Mouse (Mus musculus): ENCODE results near the gene Slc26a1. TPM values are rescaled to one million over a fixed set of nuclear protein-coding genes. Genes with fewer than 3 reads are reported as not detected.

Gene Slc26a1
- total RNA-seq, 2 experiments from 2014 or later, result not detected

DNA sequence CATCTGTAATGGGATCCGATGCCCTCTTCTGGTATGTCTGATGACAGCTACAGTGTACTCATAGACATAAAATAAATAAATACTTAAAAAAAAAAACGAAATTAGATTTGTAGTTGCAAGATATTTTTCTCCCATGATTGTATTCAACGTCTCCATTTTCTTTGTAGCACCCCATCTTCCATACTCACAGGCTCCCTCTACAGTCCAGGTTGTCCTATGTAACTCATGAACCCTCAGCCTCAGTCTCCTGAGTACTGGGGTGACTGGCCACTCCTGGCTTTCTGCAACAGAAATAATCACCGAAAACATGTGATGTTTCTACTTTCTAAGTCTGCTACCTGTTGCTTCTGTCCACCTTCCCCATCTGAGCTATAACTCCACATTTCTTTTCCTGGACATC, 15.8 kb upstream of the Slc26a1 start:
- no peak for DNase-seq

GRCm38 (mm10) chr5:108689091-108689490, 13.7 kb upstream of the Slc26a1 start:
- DNase-seq, result no peak

DNA sequence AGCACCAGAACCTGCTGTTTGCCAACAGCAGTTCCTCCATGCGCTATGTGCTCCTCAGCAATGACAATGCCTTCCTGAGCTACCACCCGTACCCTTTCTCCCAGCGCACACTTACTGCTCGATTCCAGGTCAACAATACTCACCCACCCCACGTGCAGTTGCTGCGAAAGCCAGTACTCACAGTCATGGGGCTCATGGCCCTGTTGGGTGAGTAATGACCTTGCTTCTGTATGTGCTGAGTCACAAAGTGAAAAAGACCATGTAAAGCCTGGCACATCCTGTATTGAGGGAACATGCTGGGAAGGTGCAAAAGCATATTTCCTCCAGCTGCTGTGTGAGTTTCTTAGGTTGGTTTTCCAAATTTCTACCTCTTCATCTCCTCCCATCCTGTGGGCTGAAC, 5.5 kb upstream of the Slc26a1 start:
- DNase-seq, result no peak

GRCm38 (mm10) chr5:108679909-108680308, 4.5 kb upstream of the Slc26a1 start:
- DNase-seq, result no peak

DNA sequence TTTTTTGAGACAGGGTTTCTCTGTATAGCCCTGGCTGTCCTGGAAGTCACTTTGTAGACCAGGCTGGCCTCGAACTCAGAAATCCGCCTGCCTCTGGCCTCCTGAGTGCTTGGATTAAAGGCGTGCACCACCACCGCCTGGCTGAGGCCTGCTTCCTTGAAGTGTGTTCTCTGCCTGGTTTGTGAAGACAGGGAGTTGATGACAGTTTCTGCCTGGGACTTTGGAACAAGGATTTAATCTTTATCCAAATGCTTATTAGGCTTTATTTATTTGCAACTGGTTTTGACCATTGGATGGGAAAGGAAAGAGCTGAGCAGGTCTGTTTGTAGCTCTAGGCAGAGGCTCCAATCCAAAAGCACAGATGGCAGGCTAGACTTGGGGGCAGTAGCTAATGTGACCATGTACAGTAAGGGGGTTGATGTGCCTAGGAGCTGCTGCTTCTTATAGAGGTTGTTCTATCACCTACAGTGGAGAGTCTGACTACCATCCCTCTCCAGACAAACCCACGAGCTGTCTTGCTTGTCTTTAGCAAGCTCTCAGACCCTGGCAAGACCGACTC, 3.0 kb upstream of the Slc26a1 start:
- no peak for DNase-seq

- DNase-seq, result peak; percentile 42 to 43
Observed at GRCm38 (mm10) chr5:108677605-108678295, 2.4 kb upstream of the Slc26a1 start.

- DNase-seq, result no peak
Observed at GRCm38 (mm10) chr5:108676772-108677498, 1.6 kb upstream of the Slc26a1 start.

DNA sequence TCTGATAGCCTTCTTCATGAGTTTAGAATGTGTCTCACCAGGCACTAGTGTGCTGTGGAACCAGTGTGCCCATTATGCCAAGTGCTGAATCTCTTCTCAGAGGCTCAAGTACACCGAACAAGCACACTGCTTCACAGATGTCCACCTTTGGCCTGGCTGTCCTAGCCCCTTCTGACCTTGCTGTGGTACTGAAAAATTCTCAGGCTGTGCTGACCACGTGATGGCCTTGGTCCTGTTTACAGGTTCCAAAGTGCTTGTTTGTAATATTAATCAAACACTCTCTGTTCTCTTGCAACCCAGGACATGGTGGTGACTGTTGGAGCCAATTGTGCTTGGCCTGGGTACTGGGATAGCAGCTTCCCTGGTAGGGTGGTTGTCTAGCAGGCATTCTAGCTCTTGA, 745 bp downstream of the Slc26a1 start:
- no peak for DNase-seq

DNA sequence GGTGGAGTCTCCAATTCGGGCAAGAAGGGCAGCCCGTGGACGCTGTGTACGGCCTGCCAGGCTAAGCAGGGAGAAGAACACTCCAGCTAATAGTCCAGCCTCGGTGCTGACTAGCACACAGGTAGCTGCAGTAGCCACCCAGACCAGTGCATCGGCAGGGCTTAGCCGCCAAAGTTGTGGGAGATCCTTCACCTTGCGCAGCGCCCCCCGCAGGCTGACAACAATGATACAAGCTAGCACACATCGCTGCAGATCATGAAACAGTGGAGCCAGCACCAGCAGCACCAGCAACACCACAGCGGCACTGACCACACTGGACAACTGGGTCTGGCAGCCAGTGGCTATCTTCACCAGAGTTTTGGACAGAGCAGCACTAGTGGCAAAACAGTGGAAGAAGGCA, 3.6 kb downstream of the Slc26a1 start:
- no peak for DNase-seq

GRCm38 (mm10) chr5:108670785-108671184, 4.6 kb downstream of the Slc26a1 start:
- peak; percentile 37 to 57 for DNase-seq

GRCm38 (mm10) chr5:108669986-108670385, 5.4 kb downstream of the Slc26a1 start:
- no peak for DNase-seq

- DNase-seq, result peak; percentile 95 to 96
Observed at GRCm38 (mm10) chr5:108668977-108669936, 6.1 kb downstream of the Slc26a1 start, which contains the start of gene Dgkq. Gene Dgkq (minus strand): TSS chr5:108669672.

DNA sequence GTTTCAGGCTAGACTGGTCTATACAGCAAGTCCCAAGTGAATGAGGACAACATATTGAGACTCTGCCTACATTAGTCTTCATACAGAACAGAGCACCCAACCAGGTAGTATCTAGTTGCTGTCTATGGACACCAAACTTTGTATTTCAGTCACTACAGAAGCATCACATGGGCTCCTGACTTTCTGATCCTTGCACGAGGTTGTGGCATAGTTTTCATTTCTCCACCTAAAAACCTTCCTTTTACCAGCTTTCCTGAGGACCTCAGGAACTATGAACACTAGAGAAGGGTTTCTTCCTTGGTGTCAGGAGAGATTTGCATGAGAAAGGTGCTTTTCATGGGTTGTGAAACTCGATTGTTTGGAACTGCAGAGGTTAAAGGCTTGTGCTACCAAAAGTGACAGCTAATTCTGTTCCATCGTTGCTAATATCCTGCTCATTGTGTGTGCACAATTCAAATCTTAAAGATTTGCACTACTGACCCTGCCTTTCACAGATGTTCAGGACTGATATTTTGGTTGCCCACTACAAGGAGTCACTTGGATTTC, 6.9 kb downstream of the Slc26a1 start:
- no peak for DNase-seq

GRCm38 (mm10) chr5:108667370-108667769, 8.0 kb downstream of the Slc26a1 start:
- DNase-seq, result no peak

DNA sequence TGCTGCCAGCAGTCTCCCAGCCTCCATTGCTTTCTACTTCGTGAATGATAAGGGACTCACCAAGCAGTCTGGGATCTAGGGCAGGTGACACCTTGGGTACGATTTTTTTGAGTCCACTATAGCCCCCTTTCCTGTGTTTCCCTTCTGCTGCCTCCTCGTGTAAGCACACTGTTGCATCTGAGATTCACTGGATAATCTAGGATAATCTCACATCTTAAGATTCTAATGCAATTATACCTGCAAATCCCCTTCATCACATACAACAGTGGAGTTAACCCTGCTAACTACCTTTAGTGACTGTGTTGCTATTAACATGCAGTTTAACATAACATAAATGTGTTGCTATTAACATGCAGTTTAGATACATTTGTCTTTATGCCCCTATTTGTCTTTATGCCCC, 10.3 kb downstream of the Slc26a1 start:
- no peak for DNase-seq

- no peak for DNase-seq
Observed at GRCm38 (mm10) chr5:108662772-108663171, 12.6 kb downstream of the Slc26a1 start.

DNA sequence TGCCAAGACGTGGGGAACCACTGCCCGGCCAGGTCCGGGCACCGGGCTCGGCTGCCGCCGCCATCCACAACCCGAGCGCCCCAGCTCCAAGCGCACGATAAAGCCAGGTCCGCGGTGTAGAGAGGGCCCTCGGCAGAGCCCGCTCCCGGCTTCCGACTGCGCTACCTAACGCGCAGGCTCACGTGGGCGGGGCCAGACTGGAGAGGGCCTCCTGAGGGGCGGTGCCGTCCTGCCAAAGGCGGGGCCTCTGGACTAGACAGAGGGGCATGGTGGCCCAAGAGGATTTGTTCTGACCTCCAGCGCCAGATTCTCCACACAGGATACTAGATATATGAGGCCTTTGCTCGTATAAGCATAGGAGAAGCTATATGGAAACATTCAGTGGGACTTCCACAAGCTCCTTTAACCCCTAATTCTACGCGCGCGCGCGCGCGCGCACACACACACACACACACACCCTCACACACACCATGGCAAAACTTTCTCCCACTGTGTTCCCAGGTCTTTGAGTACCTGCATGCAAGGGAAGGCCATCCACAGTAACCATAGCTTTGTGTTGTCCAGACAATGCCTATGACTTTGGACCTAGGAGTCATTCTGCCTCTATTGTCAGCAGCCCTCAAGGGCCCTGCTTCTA, 14.6 kb downstream of the Slc26a1 start:
- DNase-seq, result peak; percentile 96 to 97

- DNase-seq, result no peak
Observed at GRCm38 (mm10) chr5:108659698-108660631, 15.4 kb downstream of the Slc26a1 start, which contains the start of gene Idua. Gene Idua (plus strand): TSS chr5:108660331.

DNA sequence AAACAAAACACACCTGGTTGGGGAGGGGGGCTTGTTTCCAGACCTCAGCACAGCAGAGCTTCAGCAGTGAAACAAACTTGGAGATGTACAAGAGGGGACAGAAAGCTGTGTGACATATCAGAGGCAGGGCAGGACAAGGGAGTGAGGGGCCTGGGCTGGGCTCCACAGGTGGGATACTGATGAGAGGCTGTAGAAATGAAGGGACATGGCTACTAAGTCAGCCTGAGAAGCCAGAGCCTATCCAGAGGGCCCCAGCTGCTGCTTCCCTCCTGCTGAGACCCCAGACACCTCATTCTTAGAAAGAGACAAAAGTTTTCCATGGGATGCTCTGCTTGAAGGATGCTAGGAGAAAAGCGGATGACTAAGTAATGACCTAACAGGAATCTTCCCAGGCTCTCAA, 16.8 kb downstream of the Slc26a1 start:
- DNase-seq, result no peak

- DNase-seq, result no peak
Observed at GRCm38 (mm10) chr5:108657406-108657805, 18.0 kb downstream of the Slc26a1 start.
